Mouse (Mus musculus) bone marrow macrophage, adult 2 months (primary cell): ENCODE measurements around the gene Bicc1.

Experiments
- CTCF ChIP-seq: IDR thresholded peaks from 2 replicates; pipeline ENCODE4 v1.5.1; 2012; ENCODE audit warnings: low read depth, mild to moderate bottlenecking, low read length, moderate library complexity
- POLR2A ChIP-seq: IDR thresholded peaks from 2 replicates; pipeline ENCODE4 v1.6.1; 2012; ENCODE audit warnings: mild to moderate bottlenecking, low read depth, low read length, borderline replicate concordance

DNA sequence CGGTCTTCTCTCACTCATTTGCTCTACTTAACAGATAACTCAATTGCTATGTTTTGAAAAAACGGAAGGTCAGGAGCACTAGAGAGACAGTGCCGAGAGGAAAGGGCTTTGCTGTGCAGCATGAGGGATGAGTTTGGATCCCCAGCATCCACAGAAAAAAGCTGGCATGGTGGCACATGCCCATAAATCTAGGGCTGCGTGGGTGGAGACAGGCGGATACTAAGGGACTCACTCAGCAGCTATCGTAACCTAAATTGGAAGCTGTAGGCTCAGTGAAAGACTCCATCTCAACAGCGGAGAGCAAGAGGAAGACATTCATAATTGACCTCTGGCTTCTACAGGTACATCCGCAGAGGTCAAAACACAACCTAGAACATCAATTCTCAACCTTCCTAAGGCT, 179.8 kb downstream of the Bicc1 start:
- TF ChIP-seq CTCF: no peak
- no peak for TF ChIP-seq POLR2A
